Mouse (Mus musculus) limb, embryonic 14.5 days (tissue): ENCODE measurements around the gene Ptpn9. TPM values are rescaled to one million over a fixed set of nuclear protein-coding genes. Genes with fewer than 3 reads are reported as not detected.

Source experiments
- ATAC-seq: fragments of 200-750 bp; cut with Nextera tagmentation; 2 replicates; pipeline ENCODE4 v1.8.0; 2017; ENCODE audit warnings: low read depth, moderate number of reproducible peaks, moderate TSS enrichment; ENCODE audit not compliant: low FRiP score
- DNase-seq: peaks from one replicate; pipeline ENCODE4 v3.0.0-alpha.2; 2015; ENCODE audit warnings: low spot score
- H3K27ac ChIP-seq: fragments of 300-500 bp; sonication (generic); replicated peaks from 2 replicates; pipeline ENCODE4 v1.5.1; 2014; ENCODE audit warnings: low read depth, mild to moderate bottlenecking, low read length, moderate library complexity, mixed read lengths
- H3K27me3 ChIP-seq: fragments of 300-500 bp; sonication (generic); 2 replicates; pipeline ENCODE4 v1.6.1; 2014; ENCODE audit warnings: low read length, mixed read lengths; ENCODE audit not compliant: control insufficient read depth, insufficient read depth
- H3K36me3 ChIP-seq: fragments of 300-500 bp; sonication (generic); 2 replicates; pipeline ENCODE4 v1.6.1; 2014; ENCODE audit warnings: mild to moderate bottlenecking, low read length, moderate library complexity, mixed read lengths; ENCODE audit not compliant: control insufficient read depth, insufficient read depth
- H3K4me1 ChIP-seq: fragments of 300-500 bp; sonication (generic); 2 replicates; pipeline ENCODE4 v1.6.1; 2014; ENCODE audit warnings: antibody characterized with exemption, low read length, mixed read lengths; ENCODE audit not compliant: control insufficient read depth, insufficient read depth
- H3K4me2 ChIP-seq: fragments of 300-500 bp; sonication (generic); replicated peaks from 2 replicates; pipeline ENCODE4 v1.6.1; 2014; ENCODE audit warnings: low read depth, mild to moderate bottlenecking, low read length, moderate library complexity; ENCODE audit not compliant: severe bottlenecking
- H3K4me3 ChIP-seq: fragments of 300-500 bp; sonication (generic); replicated peaks from 2 replicates; pipeline ENCODE4 v1.5.1; 2014; ENCODE audit warnings: low read length
- H3K9ac ChIP-seq: fragments of 300-500 bp; sonication (generic); 2 replicates; pipeline ENCODE4 v1.6.1; 2014; ENCODE audit warnings: mild to moderate bottlenecking, low read depth, low read length, moderate library complexity; ENCODE audit not compliant: severe bottlenecking
- H3K9me3 ChIP-seq: fragments of 300-500 bp; sonication (generic); 2 replicates; pipeline ENCODE4 v1.6.1; 2016; ENCODE audit warnings: low read length; ENCODE audit not compliant: control insufficient read depth
- POLR2A ChIP-seq: fragments of 200-500 bp; IDR thresholded peaks from 2 replicates; pipeline ENCODE4 v1.8.0; 2012; ENCODE audit warnings: inconsistent platforms, mild to moderate bottlenecking, moderate library complexity, borderline replicate concordance; ENCODE audit not compliant: insufficient read depth, insufficient read length; ENCODE audit errors: extremely low read depth
- WGBS: fragments of 180-500 bp; shearing (Covaris S2); extraction: QIAGEN DNeasy Blood & Tissue Kit; methylation state at CpG from one replicate; pipeline ENCODE4 v1.1.7; 2014; 5-methylcytosine and 5-hydroxymethylcytosine counted together
- polyA plus RNA-seq, 2 experiments: library from polyadenylated mRNA; depleted of rRNA in 1 of 2; stranded (reverse) in 1 of 2; unstranded in 1 of 2; fragments of >200 nt; fragmentation: Nextera tagmentation in 1 of 2; extraction: Ambion mirVana in 1 of 2; gene quantifications; 2 replicates each; pipeline versions ENCODE4 v1.2.1 to v1.2.3; 2012 to 2014

The Ptpn9 gene
- polyA plus RNA-seq, 2 experiments = 38.3 to 41.8 TPM

DNA sequence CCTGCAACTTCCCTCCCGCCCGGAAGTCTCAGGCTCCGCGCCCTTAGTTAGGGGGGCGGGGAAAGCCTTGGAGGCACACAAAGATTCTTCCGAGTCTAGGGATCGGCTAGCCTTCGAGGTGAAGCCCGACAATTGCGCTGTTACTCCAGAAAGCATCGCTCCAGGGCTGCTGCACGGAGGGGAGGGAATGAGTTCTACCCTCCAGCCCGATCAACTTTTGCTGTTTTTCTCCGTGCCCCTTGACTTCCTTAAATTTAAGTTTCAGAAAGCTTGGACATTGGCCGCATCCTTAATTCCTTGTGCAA is 79.0 kb downstream of the Ptpn9 start:
- WGBS = 1% methylated on average over 15 of the region's 15 CpGs
- ATAC-seq (no peak), DNase-seq (no peak)
- no peaks in the 10 kb centered on the region for H3K27me3 ChIP-seq
- peak; percentile 80; the same call in 1 of the 2 replicates for TF ChIP-seq POLR2A
- peaks cover 23% of the 10 kb centered on the region for H3K4me1 ChIP-seq
- peak overlapping the region; percentile 57 for H3K9ac ChIP-seq
- no peaks in the 10 kb centered on the region for H3K9me3 ChIP-seq
- peak overlapping the region; percentile 90 for H3K27ac ChIP-seq
- H3K36me3 ChIP-seq = peaks cover under 1% of the 10 kb centered on the region
- peak overlapping the region; percentile 98 for H3K4me3 ChIP-seq
- peak overlapping the region; percentile 74 for H3K4me2 ChIP-seq

- H3K27ac ChIP-seq = peak overlapping the region; percentile 90
- peak overlapping the region; percentile 98 for H3K4me3 ChIP-seq
- no peak for TF ChIP-seq POLR2A
- H3K36me3 ChIP-seq = no peaks in the 10 kb centered on the region; the same call in 1 of the 2 replicates
- 6% methylated on average over 21 of the region's 21 CpGs for WGBS
- ATAC-seq (no peak), DNase-seq (peak; percentile 59)
- H3K27me3 ChIP-seq = no peaks in the 10 kb centered on the region
- H3K9ac ChIP-seq = peak overlapping the region; percentile 57
- peak overlapping the region; percentile 74 for H3K4me2 ChIP-seq
- H3K4me1 ChIP-seq = peaks cover 23% of the 10 kb centered on the region
- H3K9me3 ChIP-seq = no peaks in the 10 kb centered on the region
These were observed 79.6 kb downstream of the Ptpn9 start for GRCm38 (mm10) chr9:57074171-57074821.

DNA sequence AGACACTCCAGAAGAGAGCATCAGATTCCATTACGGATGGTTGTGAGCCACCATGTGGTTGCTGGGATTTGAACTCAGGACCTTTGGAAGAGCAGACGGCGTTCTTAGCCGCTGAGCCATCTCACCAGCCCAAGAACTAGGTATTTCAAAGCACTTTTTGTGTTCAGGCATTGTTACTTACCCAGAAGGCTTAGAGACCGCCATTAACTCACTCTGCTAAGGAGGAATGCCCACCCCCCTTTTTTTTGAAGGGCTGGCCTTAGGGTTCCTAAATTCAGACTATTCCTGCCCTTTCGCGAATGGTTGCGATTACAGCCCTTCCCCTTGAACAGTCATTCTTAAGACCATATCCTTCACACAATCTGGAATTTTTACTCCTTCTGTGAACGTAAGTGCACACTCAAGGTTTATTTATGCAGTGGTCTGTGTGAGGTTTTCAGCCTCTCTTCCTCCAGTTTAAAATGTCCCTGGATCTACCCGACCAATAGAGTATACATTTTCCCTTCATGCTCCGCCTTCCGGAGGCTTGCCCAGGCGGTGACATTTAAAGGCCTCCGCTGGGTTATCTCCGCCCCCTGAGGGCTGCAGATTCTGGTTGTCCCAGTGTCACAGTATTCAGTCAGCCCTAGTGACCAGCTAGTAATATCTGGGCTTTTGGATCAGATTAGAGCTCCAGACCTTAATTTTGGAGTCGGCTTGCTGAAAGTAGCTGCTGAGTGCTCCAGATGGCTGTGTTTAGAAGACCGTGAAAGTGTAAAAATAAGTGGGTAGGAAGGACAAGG is 80.3 kb downstream of the Ptpn9 start:
- ATAC-seq (no peak), DNase-seq (peak; percentile 70)
- H3K9ac ChIP-seq = 0 out of 2 replicates have a peak overlapping the region, but pooled peaks have one; percentile 4
- WGBS = 5% methylated on average over 17 of the region's 17 CpGs
- H3K9me3 ChIP-seq = no peaks in the 10 kb centered on the region
- peak overlapping the region; percentile 90 for H3K27ac ChIP-seq
- H3K4me3 ChIP-seq = peak overlapping the region; percentile 98
- no peak for TF ChIP-seq POLR2A
- H3K36me3 ChIP-seq = no peaks in the 10 kb centered on the region
- H3K27me3 ChIP-seq = no peaks in the 10 kb centered on the region
- peak overlapping the region; percentile 74 for H3K4me2 ChIP-seq
- peaks cover 23% of the 10 kb centered on the region for H3K4me1 ChIP-seq

GRCm38 (mm10) chr9:57075681-57076381 is 81.1 kb downstream of the Ptpn9 start:
- no peak for TF ChIP-seq POLR2A
- H3K4me2 ChIP-seq = peak overlapping the region; percentile 82
- WGBS = under 1% methylated on average over 40 of the region's 43 CpGs

GRCm38 (mm10) chr9:57076701-57077660 is 82.3 kb downstream of the Ptpn9 start:
- Histone ChIP-seq H3K4me3 (peak overlapping the region; percentile 98), H3K9ac (peak overlapping the region; percentile 82), H3K4me1 (peaks cover 17% of the 10 kb centered on the region), H3K36me3 (no peaks in the 10 kb centered on the region), H3K4me2 (peak overlapping the region; percentile 82), H3K9me3 (no peaks in the 10 kb centered on the region), H3K27ac (peak overlapping the region; percentile 94), H3K27me3 (no peaks in the 10 kb centered on the region)
- WGBS = under 1% methylated on average over 39 of the region's 72 CpGs
- TF ChIP-seq POLR2A = no peak
- peak; percentile 88 for DNase-seq
- peak; percentile 8 for ATAC-seq

More at GRCm38 (mm10) chr9:57075681-57076381, 81.1 kb downstream of the Ptpn9 start:
- peak; percentile 86 for ATAC-seq
- Histone ChIP-seq H3K9ac (peak overlapping the region; percentile 82), H3K4me1 (peaks cover 22% of the 10 kb centered on the region), H3K27me3 (no peaks in the 10 kb centered on the region), H3K36me3 (no peaks in the 10 kb centered on the region), H3K4me3 (peak overlapping the region; percentile 98), H3K9me3 (no peaks in the 10 kb centered on the region), H3K27ac (peak overlapping the region; percentile 94)
- DNase-seq = peak; percentile 100
